Mouse (Mus musculus) c-Kit-positive CD71-negative TER-119-negative erythroid progenitor cells, embryonic 14.5 days (primary cell): ENCODE data around the gene Tulp2.

ENCODE experiments used
- DNase-seq: peaks from one replicate; pipeline ENCODE4 v3.0.0-alpha.2; 2013; ENCODE audit warnings: low read depth

Gene Tulp2

DNA sequence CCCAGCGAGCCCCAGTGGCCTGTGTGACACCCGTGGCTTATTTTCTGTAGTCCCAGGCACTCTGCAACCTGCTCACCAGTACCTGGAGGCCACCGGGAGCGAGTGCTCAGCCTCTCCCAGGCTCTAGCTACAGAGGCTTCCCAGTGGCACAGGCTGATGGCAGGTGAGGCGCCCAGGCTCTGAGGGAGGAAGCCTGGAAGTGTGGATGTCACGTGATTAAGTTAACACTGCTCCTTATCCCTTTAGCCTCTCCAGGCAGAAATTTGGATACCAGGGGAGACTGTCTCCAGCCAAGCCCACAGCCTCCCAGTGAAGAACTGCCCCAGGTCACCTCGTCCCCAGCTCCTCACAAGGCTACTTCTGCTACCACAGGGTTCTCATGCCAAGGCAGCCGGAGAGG, 71.8 kb downstream of the Tulp2 start:
- DNase-seq: no peak

DNA sequence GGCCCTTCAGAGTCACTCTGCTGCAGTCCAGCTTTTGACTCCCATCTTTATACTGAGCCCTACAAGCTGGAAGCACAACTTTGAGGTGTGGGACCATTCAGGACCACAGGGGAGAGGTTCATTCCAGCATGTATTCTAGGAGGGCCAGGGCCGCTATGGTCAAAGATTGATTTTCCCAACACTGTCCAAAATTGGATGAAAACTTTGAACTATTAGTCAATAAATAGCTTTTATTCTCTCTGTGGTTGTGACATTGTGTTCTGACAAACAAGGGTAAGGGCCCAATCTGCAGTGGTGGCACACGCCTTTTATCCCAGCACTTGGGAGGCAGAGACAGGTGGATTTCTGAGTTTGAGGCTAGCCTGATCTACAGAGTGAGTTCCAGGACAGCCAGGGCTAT, 72.3 kb downstream of the Tulp2 start:
- no peak for DNase-seq

DNA sequence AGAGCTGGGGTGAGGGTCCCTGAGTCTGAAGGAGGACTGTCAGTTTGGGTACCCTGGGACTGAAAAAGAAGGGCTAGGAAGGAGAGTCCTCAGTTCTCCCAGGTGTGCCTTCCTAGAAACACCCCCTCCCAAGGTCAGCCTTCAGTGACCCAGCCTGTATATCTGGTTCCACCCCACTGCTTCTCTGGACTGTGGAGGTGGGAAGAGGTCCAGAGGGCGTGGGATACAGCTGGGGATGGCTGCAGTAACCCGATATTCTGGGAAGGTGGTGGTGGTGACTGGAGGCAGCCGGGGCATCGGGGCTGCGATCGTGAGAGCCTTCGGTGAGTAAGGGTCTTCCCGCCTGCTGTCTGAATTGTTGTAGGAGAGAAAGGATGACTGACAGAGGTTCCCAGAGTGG, 73.1 kb downstream of the Tulp2 start, which contains the start of gene Hsd17b14:
Hsd17b14 (plus strand) TSS at position 150 of the 400 bp plus-strand sequence.
- DNase-seq: no peak

DNA sequence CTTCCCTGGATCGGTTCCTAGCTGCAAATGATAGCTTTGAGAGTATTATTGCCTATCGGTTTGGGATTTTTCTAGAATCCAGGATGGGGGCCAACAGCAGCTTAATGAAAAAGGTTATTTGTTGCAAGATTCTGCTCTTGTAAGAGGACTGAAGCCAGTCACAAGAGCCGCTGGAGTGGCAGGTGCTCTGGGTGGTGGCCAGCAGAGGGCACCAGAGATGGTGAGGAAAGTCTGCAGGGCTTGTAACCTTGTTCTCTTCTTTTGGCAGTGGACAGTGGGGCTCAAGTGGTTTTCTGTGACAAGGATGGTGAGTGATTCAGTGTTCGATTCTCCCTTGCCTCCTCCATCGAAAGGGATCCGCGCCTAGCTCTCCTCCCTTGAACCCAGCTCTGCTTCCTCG, 74.1 kb downstream of the Tulp2 start:
- DNase-seq: no peak

DNA sequence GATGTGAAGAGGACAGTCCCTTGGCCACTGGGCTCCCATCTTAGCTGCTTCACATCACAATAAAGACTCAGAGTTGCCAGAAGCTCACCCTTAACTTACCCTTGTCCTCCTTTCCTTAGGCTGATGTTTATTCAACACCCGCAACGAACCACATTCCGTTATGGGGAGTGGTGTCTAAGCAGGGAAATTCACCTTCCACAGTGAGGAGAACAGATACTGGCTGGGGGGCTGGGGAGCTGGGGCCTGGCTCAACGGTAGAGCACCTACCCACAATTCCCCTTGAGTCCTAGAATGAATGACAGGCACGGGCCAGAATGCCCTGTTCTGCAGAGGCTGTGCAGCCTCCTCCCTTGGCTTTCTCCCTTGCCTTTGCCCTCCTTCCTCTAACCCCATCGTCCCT, 77.2 kb downstream of the Tulp2 start:
- no peak for DNase-seq

DNA sequence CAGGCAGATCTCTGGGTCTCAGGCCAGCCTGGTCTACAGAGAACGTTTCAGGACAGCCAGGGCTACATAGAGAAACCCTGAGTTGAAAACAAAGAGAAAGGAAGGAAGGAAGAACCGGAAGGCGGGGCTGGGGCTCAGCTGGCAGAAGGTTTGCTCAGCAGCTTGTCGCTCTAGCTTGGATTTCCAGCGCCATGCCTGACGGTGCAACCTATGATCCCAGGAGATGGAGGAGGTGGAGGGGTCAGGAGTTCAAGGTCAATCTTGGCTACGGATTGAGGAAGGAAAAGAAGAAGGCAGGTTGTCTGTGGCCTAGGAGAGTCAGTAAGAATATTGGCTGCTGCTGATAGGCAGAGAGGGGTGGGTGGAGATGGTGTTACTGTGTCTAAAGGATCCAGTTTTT, 78.6 kb downstream of the Tulp2 start:
- no peak for DNase-seq

DNA sequence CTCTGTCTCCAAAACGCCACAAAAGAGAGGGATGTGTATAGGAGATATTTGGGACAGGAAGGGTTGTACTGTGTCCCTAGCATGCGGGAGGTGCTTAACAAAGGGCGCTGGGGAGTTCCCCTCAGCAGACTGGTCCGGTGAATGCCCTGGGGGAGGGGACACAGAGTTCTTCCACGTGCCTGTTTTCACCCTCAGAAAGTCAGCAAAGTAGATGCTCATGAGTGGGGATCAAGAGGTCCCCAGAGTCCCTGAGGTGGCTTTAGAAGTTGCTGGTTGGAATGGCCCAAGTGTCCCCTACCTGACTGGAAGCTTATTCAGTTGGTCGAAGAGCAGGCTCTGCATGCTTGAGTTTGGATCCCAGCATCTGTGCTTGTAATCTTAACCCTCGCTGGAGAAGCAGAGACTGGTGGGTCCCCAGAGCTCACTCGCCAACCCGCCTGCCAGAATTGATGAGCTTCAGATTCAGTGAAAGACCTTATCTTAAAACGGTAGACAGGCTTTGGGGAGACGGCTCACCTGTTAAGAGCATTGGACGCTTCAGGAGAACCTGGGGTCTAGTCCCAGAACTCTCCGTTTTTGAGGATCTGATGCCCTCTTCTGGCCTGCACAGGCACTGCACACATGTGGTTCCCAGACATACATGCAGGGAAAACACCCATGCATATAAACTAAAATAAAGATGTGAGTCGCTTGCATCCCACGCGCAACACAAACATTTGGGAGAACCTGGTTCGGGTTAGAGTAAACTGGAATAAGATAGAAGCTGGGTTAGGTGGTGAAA, 79.4 kb downstream of the Tulp2 start:
- no peak for DNase-seq

DNA sequence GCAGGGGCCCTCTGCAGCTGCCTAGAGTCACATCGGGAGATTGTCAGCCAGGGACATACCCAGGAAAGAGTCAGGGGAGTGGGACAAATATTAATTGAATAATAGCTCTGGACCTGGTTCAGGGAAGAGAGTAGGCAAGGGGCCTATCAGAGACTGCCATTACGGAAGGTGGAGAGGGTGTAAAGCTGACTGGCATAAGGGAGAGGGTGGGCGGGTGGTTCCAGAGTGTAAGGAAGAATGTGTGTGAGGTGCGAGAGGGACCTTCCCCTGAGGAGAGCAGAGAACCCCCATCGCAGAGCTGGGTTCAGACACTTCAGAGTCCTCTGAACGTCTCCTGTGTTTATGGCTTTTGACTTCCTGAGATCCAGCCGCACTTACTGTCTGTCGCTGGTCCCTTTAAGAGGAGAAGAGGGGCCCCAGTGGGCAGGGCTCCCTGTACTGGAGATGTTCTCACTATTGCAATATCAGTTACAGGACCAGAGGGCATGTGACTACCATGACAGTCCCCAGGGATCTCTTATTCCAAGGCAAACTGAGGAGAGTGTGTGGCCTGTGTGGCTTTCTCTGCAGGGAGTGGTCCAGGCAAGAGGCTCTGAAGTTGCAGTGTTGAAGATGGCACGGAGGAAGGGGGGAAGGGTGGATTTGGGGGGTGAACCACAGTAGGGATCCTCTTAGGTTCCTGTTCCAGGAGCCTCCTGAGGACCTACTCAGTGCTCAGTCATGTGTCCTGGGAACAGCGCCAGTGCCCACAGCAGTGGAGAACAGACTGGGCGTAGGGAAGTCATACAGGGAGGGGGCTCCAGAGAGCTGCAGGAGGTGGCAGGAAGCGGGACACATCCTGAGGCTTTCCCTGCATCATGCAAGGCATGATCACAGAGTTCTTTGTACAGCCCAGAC, 80.2 kb downstream of the Tulp2 start:
- DNase-seq: no peak

DNA sequence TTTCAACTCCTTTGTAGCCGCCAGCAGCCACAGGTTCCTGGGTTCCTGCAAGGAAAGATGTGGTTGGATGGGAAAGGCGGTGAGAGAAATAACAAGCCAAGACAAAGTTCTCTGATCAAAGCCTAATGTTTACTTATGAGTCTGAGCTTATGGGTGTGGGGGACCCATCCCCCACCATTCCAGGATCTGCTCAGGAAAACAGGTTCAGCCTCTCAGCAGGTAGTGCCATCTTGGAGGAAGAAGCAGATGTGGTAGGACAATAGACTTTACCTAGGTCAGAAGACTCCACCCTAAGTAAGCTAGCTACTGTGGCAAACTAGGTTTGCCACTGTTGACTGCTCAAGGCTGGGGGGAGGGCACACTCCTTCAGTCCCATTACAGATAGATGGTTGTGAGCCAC, 83.1 kb downstream of the Tulp2 start:
- no peak for DNase-seq

DNA sequence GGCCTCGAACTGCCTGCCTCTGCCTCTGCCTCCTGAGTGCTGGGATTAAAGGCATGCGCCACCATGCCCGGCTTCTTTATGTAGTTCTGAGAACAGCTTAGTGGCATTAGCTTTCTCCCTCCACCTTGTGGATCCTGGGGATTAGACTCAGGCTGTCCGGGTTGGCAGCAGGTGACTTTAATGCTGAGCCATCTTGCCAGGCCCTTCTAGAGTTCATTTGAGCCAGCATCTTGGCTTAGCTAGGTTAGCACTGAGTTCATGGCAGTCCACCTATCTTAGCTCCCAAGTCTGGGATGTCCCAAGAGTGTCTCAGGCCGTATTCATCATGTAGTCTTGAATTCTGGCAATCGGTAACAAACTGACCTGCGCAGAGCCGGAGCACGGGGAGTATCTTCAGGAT, 83.8 kb downstream of the Tulp2 start:
- DNase-seq: no peak

DNA sequence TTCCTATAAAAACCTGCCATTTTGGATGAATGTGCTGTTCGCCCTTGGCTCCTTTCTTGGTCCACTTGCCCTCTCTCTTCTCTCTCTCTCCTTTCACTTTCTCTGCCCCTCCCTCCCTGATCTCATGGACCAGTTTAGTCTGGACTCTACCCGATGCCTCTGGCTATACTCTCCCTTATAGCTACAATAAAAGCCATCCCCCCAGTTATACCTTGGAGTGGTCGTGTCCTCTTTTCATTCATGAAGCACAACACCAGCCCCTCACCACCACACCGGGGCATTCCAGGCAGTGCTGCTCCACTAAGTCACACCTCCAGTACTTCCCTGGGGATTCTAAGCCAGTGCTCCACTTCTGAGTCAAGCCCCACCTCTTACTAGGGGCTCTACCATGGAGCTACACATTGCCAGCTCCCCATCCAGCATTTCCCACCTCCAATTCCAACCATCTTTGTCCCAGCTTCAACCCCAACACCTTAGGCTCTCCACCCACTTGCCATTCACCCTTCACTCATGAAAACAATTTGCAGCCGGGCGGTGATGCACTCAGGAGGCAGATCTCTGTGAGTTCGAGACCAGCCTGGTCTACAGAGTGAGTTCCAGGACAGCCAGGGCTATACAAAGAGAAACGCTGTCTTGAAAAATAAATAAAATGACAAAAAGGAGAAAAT, 85.6 kb downstream of the Tulp2 start:
- no peak for DNase-seq

DNA sequence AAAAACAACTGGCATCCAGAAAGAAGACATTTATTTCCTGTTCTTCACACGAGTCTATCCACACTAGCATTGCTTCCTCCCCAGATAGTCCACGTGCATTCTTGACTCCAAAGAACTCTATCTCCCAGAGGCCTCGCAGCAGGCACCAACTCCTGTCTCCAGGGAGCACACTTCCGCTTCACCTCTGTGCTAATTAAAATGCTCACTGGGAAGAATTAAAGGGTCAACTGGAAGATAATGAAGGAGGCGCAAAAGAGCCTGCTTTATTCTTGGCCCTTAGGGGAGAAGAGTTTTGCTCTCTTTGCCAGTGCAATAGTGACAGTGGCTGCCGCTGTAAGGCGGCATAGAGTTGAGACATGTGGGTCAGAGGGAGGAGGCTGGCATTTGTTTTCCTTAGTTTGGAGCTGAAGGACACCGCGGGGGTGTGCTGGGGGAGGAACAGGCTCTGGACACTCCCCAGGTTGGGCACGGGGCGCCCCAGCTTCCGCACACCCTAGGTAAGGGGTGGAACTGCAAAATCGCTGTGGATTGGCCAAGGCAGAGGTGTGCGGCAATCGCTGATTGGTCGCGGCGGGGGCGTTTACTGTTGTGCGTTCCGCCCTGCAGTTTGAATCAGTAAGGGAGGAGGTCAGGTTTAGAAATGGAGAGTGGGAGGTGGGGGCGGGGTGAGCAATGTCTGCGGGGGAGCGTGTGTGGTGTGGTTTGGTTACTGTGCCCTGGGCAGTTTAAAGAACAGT, 86.3 kb downstream of the Tulp2 start:
- peak; percentile 87 for DNase-seq

DNA sequence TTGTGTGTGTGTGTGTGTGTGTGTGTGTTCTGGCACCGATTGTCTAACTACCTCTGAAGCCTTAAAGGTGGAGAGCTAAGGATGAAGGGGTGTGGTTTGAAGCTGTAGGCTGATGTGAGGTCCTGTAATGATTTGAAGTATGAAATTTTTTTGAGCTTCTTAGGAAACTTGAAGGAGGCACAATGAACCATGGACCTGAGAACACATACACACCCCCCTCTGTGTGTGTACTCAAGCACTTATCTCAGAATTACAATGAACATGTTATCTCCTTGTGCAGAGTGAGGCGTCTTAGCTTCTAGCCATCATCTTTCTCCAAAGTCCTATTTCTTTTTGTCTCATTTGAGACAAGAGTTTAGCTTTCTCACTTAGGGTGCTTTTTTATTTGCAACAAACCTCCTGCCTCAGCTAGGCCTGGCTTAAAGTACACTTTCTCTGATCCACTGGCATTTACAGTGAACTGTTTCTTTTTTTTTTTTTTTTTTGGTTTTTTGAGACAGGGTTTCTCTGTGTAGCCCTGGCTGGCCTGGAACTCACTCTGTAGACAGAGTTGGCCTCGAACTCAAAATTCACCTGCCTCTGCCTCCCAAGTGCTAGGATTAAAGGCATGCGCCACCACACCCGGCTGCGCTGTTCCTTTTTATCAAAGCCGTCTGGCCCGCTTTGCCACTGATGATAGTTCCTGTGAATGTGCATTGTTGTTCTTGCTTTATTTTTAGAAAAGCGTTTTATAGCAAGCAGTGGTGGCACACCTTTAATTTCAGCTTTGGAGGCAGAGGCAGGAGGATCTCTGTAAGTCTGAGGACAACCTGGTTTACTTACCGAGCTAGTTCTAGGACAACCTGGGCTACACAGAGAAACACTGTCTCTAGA, 87.2 kb downstream of the Tulp2 start:
- DNase-seq: no peak

DNA sequence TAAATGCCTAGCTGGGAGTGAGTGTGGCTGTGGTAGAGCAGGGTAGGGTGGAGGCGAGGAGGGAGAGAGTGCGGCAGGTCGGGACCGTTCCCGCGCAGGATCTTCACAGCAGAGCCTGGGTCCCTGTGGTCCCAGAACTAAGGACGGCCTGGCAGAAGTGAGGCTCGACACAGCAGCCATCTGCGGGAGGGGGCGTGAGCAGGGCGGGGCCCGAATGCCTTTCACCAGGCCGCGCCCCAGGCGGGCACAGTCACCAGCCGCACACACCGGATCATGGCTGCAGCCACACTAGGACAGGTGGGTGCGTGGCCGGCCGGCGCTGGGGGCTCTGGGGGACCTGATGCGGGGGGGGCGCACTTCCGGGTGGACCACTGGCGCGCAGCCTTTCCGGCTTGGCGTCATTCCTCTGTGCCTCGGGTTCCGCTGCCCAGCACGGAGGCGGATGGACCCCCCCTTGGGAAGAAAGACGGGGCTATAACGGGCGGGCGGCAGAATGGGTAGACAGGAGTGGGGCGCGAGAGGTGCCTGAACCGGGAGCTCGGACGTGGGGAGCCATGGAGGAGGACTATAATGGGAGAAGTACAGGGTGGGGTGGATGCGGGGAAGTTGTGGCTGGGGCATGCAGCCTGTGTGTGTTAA, 88.5 kb downstream of the Tulp2 start, which contains the start of gene Bcat2:
Bcat2 (plus strand) TSS at position 51 of the 639 bp plus-strand sequence.
- DNase-seq: no peak

DNA sequence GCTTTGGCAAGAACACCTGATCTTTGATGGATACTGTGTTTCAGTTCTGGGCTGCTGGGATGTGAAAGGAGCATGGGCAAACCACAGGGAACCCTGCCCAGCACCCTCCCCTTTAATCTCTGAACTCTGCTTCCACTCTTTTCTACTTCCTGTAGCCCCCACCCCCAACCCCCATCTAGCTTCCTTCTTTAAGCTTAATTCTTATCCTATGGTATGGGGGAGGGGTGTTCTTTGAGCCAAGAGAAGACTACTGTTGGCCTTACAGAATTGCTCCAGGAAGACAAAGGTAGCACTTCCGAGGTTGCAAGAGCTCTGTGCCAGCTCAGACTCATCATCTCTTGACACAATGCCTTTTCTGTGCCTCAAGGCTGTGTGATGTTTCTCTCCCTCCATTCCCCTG, 90.3 kb downstream of the Tulp2 start:
- no peak for DNase-seq
